Mouse (Mus musculus): ENCODE data around the gene Map3k13. TPM values are rescaled to one million over a fixed set of nuclear protein-coding genes. Genes with fewer than 3 reads are reported as not detected.

Gene Map3k13
- total and polyA plus RNA-seq, 3 experiments: 0.23 to 0.82 TPM; not detected in 1

GRCm38 (mm10) chr16:21845800-21846671 lies 51.9 kb downstream of the Map3k13 start:
- DNase-seq (ENCODE audit: low read depth, low spot score): no peak
- H3K27ac ChIP-seq (ENCODE audit: control insufficient read depth, low read depth, low read length): no peak overlapping the region
- no peaks in the 10 kb centered on the region; a peak in 2 of 4 replicates for H3K27me3 ChIP-seq (ENCODE audit: control insufficient read depth in 1 of 2, insufficient read depth in 2 of 2, low read length in 2 of 2)
- no peaks in the 10 kb centered on the region for H3K36me3 ChIP-seq (ENCODE audit: control insufficient read depth in 1 of 2, insufficient read depth in 2 of 2, low read length in 2 of 2)
- H3K4me1 ChIP-seq (ENCODE audit: control insufficient read depth in 1 of 2, insufficient read depth in 2 of 2, low read length in 2 of 2): no peaks in the 10 kb centered on the region
- no peak overlapping the region for H3K9ac ChIP-seq (ENCODE audit: control insufficient read depth, low read depth, low read length, poor library complexity, severe bottlenecking)
- H3K4me3 ChIP-seq (ENCODE audit: control insufficient read depth in 1 of 2, insufficient read depth in 1 of 2, low read depth in 2 of 2, low read length in 2 of 2): no peak overlapping the region
- TF ChIP-seq MAFK (IDR thresholded peaks at IDR 0.05; ENCODE audit: borderline replicate concordance, low read depth, low read length): no peak
- no peak for TF ChIP-seq ELF1 (IDR thresholded peaks at IDR 0.05; ENCODE audit: low read depth, low read length)
- no peak for TF ChIP-seq POLR2AphosphoS2 (IDR thresholded peaks at IDR 0.05; ENCODE audit: low read length)
- TF ChIP-seq CHD1 (IDR thresholded peaks at IDR 0.05; ENCODE audit: low read depth, low read length): no peak
- no peak for TF ChIP-seq TAL1 (IDR thresholded peaks at IDR 0.05; ENCODE audit: low read length)
- no peak for TF ChIP-seq JUND (IDR thresholded peaks at IDR 0.05; ENCODE audit: low read depth, low read length)
- TF ChIP-seq TCF12 (IDR thresholded peaks at IDR 0.05; ENCODE audit: low read depth, low read length): no peak
- no peak for TF ChIP-seq MEF2A (IDR thresholded peaks at IDR 0.05; ENCODE audit: extremely low read depth, insufficient replicate concordance, low read depth, low read length, poor library complexity, severe bottlenecking)
- TF ChIP-seq UBTF (IDR thresholded peaks at IDR 0.05; ENCODE audit: borderline replicate concordance, insufficient read depth, low read depth, low read length): no peak
- TF ChIP-seq MAX (IDR thresholded peaks at IDR 0.05; ENCODE audit: low read length): no peak
- TF ChIP-seq BHLHE40 (IDR thresholded peaks at IDR 0.05; ENCODE audit: borderline replicate concordance, low read depth, low read length): no peak
- TF ChIP-seq CTCF (IDR thresholded peaks at IDR 0.05 in 2 of 3, conservative IDR thresholded peaks at IDR 0.05 in 1 of 3; ENCODE audit: control insufficient read depth in 1 of 3, insufficient read depth in 1 of 3, low read depth in 2 of 3, low read length in 3 of 3, poor library complexity in 1 of 3, severe bottlenecking in 1 of 3): no peak
- no peak for TF ChIP-seq ETS1 (IDR thresholded peaks at IDR 0.05; ENCODE audit: low read depth, low read length)
- TF ChIP-seq MYC (IDR thresholded peaks at IDR 0.05; ENCODE audit: low read depth, low read length): no peak
- no peak for TF ChIP-seq EP300 (IDR thresholded peaks at IDR 0.05; ENCODE audit: low read depth in 1 of 2, low read length in 2 of 2)
- TF ChIP-seq ZC3H11A (IDR thresholded peaks at IDR 0.05; ENCODE audit: low read depth, low read length): no peak
- no peak for TF ChIP-seq SMC3 (IDR thresholded peaks at IDR 0.05; ENCODE audit: low read depth, low read length)
- TF ChIP-seq MYB (IDR thresholded peaks at IDR 0.05; ENCODE audit: low read depth, low read length): no peak
- no peaks in the 10 kb centered on the region for H3K79me2 ChIP-seq (ENCODE audit: control insufficient read depth, insufficient read depth, low read length, poor library complexity)
- no peaks in the 10 kb centered on the region for H3K9me3 ChIP-seq (replicated peaks; ENCODE audit: insufficient read depth, low read length)

- no peak overlapping the region for H3K9ac ChIP-seq (ENCODE audit: control insufficient read depth, low read depth, low read length, poor library complexity, severe bottlenecking)
- DNase-seq (ENCODE audit: low read depth, low spot score): no peak
- no peaks in the 10 kb centered on the region for H3K79me2 ChIP-seq (ENCODE audit: control insufficient read depth, insufficient read depth, low read length, poor library complexity)
- no peaks in the 10 kb centered on the region for H3K9me3 ChIP-seq (replicated peaks; ENCODE audit: insufficient read depth, low read length)
- TF ChIP-seq USF1 (IDR thresholded peaks at IDR 0.05; ENCODE audit: low read depth, low read length) (no peak), POLR2AphosphoS2 (IDR thresholded peaks at IDR 0.05; ENCODE audit: low read length) (no peak), ZNF384 (IDR thresholded peaks at IDR 0.05; ENCODE audit: low read depth, low read length) (no peak), RAD21 (IDR thresholded peaks at IDR 0.05; ENCODE audit: low read depth, low read length) (no peak)
- no peak overlapping the region for H3K27ac ChIP-seq (ENCODE audit: control insufficient read depth, low read depth, low read length)
- H3K4me3 ChIP-seq (ENCODE audit: control insufficient read depth in 1 of 2, insufficient read depth in 1 of 2, low read depth in 2 of 2, low read length in 2 of 2): no peak overlapping the region
- no peaks in the 10 kb centered on the region for H3K36me3 ChIP-seq (ENCODE audit: control insufficient read depth in 1 of 2, insufficient read depth in 2 of 2, low read length in 2 of 2)
- no peaks in the 10 kb centered on the region; a peak in 2 of 4 replicates for H3K27me3 ChIP-seq (ENCODE audit: control insufficient read depth in 1 of 2, insufficient read depth in 2 of 2, low read length in 2 of 2)
- no peaks in the 10 kb centered on the region for H3K4me1 ChIP-seq (ENCODE audit: control insufficient read depth in 1 of 2, insufficient read depth in 2 of 2, low read length in 2 of 2)
Measured at GRCm38 (mm10) chr16:21848444-21848843, 54.3 kb downstream of the Map3k13 start.

All from MEL (cell line).